Mouse (Mus musculus): Measurements from ENCODE around the gene Fndc11.

DNA sequence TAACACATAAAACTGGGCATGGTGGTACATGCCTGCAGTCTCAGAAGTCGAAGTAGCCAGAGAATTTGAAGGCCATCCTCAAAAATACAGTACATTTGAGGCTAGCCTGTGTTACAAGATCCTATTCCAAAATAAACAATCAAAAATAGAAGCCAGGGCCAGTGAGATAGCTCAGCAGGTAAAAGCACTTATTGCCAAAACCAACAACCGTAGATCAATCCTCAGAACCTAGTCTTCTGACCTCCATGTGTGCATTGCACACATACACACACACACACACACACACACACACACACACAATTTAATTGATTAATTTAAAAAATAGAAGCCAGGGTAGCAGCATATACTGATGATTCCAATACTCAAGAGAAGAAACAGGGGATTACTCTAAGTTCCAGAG is 47.0 kb downstream of the Fndc11 start:
- TF ChIP-seq POLR2A (IDR thresholded peaks at IDR 0.05; ENCODE audit: extremely low read depth, insufficient read depth, low read length) (no peak), CTCF (IDR thresholded peaks at IDR 0.05; ENCODE audit: low read depth, low read length) (no peak)
